Mouse (Mus musculus) midbrain, embryonic 13.5 days (tissue): ENCODE measurements around the gene Selenom. TPM values are rescaled to one million over a fixed set of nuclear protein-coding genes. Genes with fewer than 3 reads are reported as not detected.

ENCODE experiments used
- ATAC-seq: fragments of 200-750 bp; cut with Nextera tagmentation; 2 replicates; pipeline ENCODE4 v1.8.0; 2017; ENCODE audit warnings: mild to moderate bottlenecking, moderate TSS enrichment, moderate library complexity
- H3K27ac ChIP-seq: fragments of 300-500 bp; sonication (generic); 2 replicates; pipeline ENCODE4 v1.5.1; 2015; ENCODE audit warnings: inconsistent platforms, mild to moderate bottlenecking, moderate library complexity
- H3K27me3 ChIP-seq: fragments of 300-500 bp; sonication (generic); 2 replicates; pipeline ENCODE4 v1.6.1; 2015; ENCODE audit warnings: mild to moderate bottlenecking, inconsistent platforms
- H3K36me3 ChIP-seq: fragments of 300-500 bp; sonication (generic); 2 replicates; pipeline ENCODE4 v1.6.1; 2015; ENCODE audit warnings: mild to moderate bottlenecking, inconsistent platforms
- H3K4me1 ChIP-seq: fragments of 300-500 bp; sonication (generic); replicated peaks from 2 replicates; pipeline ENCODE4 v1.6.1; 2015; ENCODE audit warnings: inconsistent platforms
- H3K4me2 ChIP-seq: fragments of 300-500 bp; sonication (generic); replicated peaks from 2 replicates; pipeline ENCODE4 v1.6.1; 2015; ENCODE audit warnings: moderate library complexity, mild to moderate bottlenecking, inconsistent platforms
- H3K4me3 ChIP-seq: fragments of 300-500 bp; sonication (generic); replicated peaks from 2 replicates; pipeline ENCODE4 v1.5.1; 2015; ENCODE audit warnings: mild to moderate bottlenecking, inconsistent platforms
- H3K9ac ChIP-seq: fragments of 300-500 bp; sonication (generic); replicated peaks from 2 replicates; pipeline ENCODE4 v1.6.1; 2015; ENCODE audit warnings: mild to moderate bottlenecking, inconsistent platforms
- H3K9me3 ChIP-seq: fragments of 300-500 bp; sonication (generic); 2 replicates; pipeline ENCODE4 v1.6.1; 2016; ENCODE audit warnings: mild to moderate bottlenecking, inconsistent platforms
- WGBS: fragments of 180-500 bp; shearing (Covaris S2); methylation state at CpG from one replicate; pipeline ENCODE4 v1.1.7; 2015; 5-methylcytosine and 5-hydroxymethylcytosine counted together
- polyA plus RNA-seq: library from polyadenylated mRNA; unstranded; fragments of >200 nt; fragmentation: Nextera tagmentation; extraction: Ambion mirVana; gene quantifications from 2 replicates; pipeline ENCODE4 v1.2.1, GENCODE M21; 2015

Selenom gene
- polyA plus RNA-seq: 30.3 and 32.0 TPM in 2 replicates

- Histone ChIP-seq H3K9ac (peak within 1 kb of the TSS; percentile 65; the same call in 1 of the 2 replicates), H3K4me3 (peak within 1 kb of the TSS; percentile 47), H3K4me2 (peak within 1 kb of the TSS; percentile 67), H3K9me3 (no peaks in the 10 kb centered on the region), H3K27me3 (peaks cover 39% of the 10 kb centered on the region), H3K27ac (no peak within 1 kb of the TSS), H3K36me3 (no peaks in the 10 kb centered on the region), H3K4me1 (peaks cover 33% of the 10 kb centered on the region)
- ATAC-seq: peak; percentile 83
- under 1% methylated on average over 26 of the region's 26 CpGs for WGBS
Observed at GRCm38 (mm10) chr11:3514529-3515054, at the start of gene Selenom. Gene Selenom (plus strand): TSS chr11:3514684.

- Histone ChIP-seq H3K27me3 (no peaks in the 10 kb centered on the region), H3K9ac (no peak overlapping the region), H3K27ac (no peak overlapping the region), H3K4me3 (no peak overlapping the region), H3K9me3 (no peaks in the 10 kb centered on the region), H3K4me1 (no peaks in the 10 kb centered on the region), H3K36me3 (no peaks in the 10 kb centered on the region), H3K4me2 (no peak overlapping the region)
- 31% methylated on average over 11 of the region's 11 CpGs for WGBS
- no peak for ATAC-seq
Observed at GRCm38 (mm10) chr11:3471448-3471850, 43.0 kb upstream of the Selenom start.

- ATAC-seq: peak; percentile 80
- Histone ChIP-seq H3K9me3 (no peaks in the 10 kb centered on the region), H3K4me1 (no peaks in the 10 kb centered on the region), H3K27ac (no peak overlapping the region), H3K4me2 (no peak overlapping the region), H3K4me3 (no peak overlapping the region), H3K9ac (no peak overlapping the region), H3K36me3 (no peaks in the 10 kb centered on the region), H3K27me3 (no peaks in the 10 kb centered on the region)
- 32% methylated on average over 1 of the region's 1 CpGs for WGBS
Observed at GRCm38 (mm10) chr11:3472484-3472883, 42.0 kb upstream of the Selenom start.

- Histone ChIP-seq H3K27ac (no peak overlapping the region), H3K36me3 (no peaks in the 10 kb centered on the region), H3K4me3 (no peak overlapping the region), H3K4me2 (no peak overlapping the region), H3K9ac (no peak overlapping the region), H3K4me1 (no peaks in the 10 kb centered on the region), H3K27me3 (no peaks in the 10 kb centered on the region), H3K9me3 (no peaks in the 10 kb centered on the region)
- ATAC-seq: no peak
- whole genome bisulfite sequencing: 90% methylated on average over 7 of the region's 7 CpGs
Observed at GRCm38 (mm10) chr11:3474480-3475115, 39.9 kb upstream of the Selenom start.

- Histone ChIP-seq H3K27ac (no peak overlapping the region), H3K4me1 (no peaks in the 10 kb centered on the region)
Observed at GRCm38 (mm10) chr11:3475489-3475888, 39.0 kb upstream of the Selenom start.

GRCm38 (mm10) chr11:3483980-3484642, 30.4 kb upstream of the Selenom start:
- 67% methylated on average over 11 of the region's 11 CpGs for WGBS
- H3K27ac ChIP-seq: no peak overlapping the region

More at GRCm38 (mm10) chr11:3475489-3475888, 39.0 kb upstream of the Selenom start:
- no peaks in the 10 kb centered on the region for H3K27me3 ChIP-seq
- no peaks in the 10 kb centered on the region for H3K9me3 ChIP-seq
- H3K4me2 ChIP-seq: no peak overlapping the region
- no peak overlapping the region for H3K4me3 ChIP-seq
- H3K9ac ChIP-seq: no peak overlapping the region
- H3K36me3 ChIP-seq: no peaks in the 10 kb centered on the region
- no peak for ATAC-seq

GRCm38 (mm10) chr11:3486349-3486748, 28.1 kb upstream of the Selenom start:
- H3K4me3 ChIP-seq: no peak overlapping the region
- WGBS: 80% methylated on average over 7 of the region's 7 CpGs

More at GRCm38 (mm10) chr11:3483980-3484642, 30.4 kb upstream of the Selenom start:
- Histone ChIP-seq H3K27me3 (no peaks in the 10 kb centered on the region), H3K4me2 (no peak overlapping the region), H3K36me3 (no peaks in the 10 kb centered on the region), H3K9me3 (no peaks in the 10 kb centered on the region), H3K4me1 (no peaks in the 10 kb centered on the region), H3K4me3 (no peak overlapping the region), H3K9ac (no peak overlapping the region)
- ATAC-seq: no peak

GRCm38 (mm10) chr11:3487952-3488570, 26.4 kb upstream of the Selenom start, which contains the start of gene Pla2g3:
Gene Pla2g3 (plus strand): TSS chr11:3488284.
- H3K4me2 ChIP-seq: no peak within 1 kb of the TSS
- ATAC-seq: no peak

More at GRCm38 (mm10) chr11:3486349-3486748, 28.1 kb upstream of the Selenom start:
- ATAC-seq: no peak
- no peak overlapping the region for H3K9ac ChIP-seq
- H3K4me2 ChIP-seq: no peak overlapping the region
- H3K27me3 ChIP-seq: no peaks in the 10 kb centered on the region
- no peaks in the 10 kb centered on the region for H3K4me1 ChIP-seq
- no peaks in the 10 kb centered on the region for H3K36me3 ChIP-seq
- no peak overlapping the region for H3K27ac ChIP-seq
- H3K9me3 ChIP-seq: no peaks in the 10 kb centered on the region

GRCm38 (mm10) chr11:3489036-3489435, 25.4 kb upstream of the Selenom start:
- Histone ChIP-seq H3K36me3 (no peaks in the 10 kb centered on the region), H3K9ac (no peak overlapping the region), H3K4me1 (no peaks in the 10 kb centered on the region), H3K27me3 (no peaks in the 10 kb centered on the region), H3K9me3 (no peaks in the 10 kb centered on the region), H3K4me2 (no peak overlapping the region), H3K27ac (no peak overlapping the region), H3K4me3 (no peak overlapping the region)
- WGBS: 82% methylated on average over 5 of the region's 5 CpGs
- no peak for ATAC-seq

More at GRCm38 (mm10) chr11:3487952-3488570, 26.4 kb upstream of the Selenom start, which contains the start of gene Pla2g3:
- Histone ChIP-seq H3K9me3 (no peaks in the 10 kb centered on the region), H3K27me3 (no peaks in the 10 kb centered on the region), H3K4me3 (no peak within 1 kb of the TSS), H3K9ac (no peak within 1 kb of the TSS), H3K27ac (no peak within 1 kb of the TSS), H3K36me3 (no peaks in the 10 kb centered on the region), H3K4me1 (no peaks in the 10 kb centered on the region)
- 34% methylated on average over 11 of the region's 11 CpGs for WGBS

- Histone ChIP-seq H3K4me2 (no peak overlapping the region), H3K36me3 (no peaks in the 10 kb centered on the region), H3K4me3 (no peak overlapping the region), H3K27me3 (no peaks in the 10 kb centered on the region), H3K9me3 (no peaks in the 10 kb centered on the region), H3K27ac (no peak overlapping the region), H3K4me1 (no peaks in the 10 kb centered on the region), H3K9ac (no peak overlapping the region)
- 75% methylated on average over 4 of the region's 4 CpGs for WGBS
- ATAC-seq: no peak
Observed at GRCm38 (mm10) chr11:3492748-3493147, 21.7 kb upstream of the Selenom start.

- Histone ChIP-seq H3K9ac (no peak overlapping the region), H3K9me3 (no peaks in the 10 kb centered on the region)
Observed at GRCm38 (mm10) chr11:3494857-3495256, 19.6 kb upstream of the Selenom start.

GRCm38 (mm10) chr11:3495496-3495895, 19.0 kb upstream of the Selenom start:
- H3K4me3 ChIP-seq: no peak overlapping the region
- no peak overlapping the region for H3K4me2 ChIP-seq
- H3K36me3 ChIP-seq: no peaks in the 10 kb centered on the region
- H3K9ac ChIP-seq: no peak overlapping the region
- ATAC-seq: no peak
- WGBS: 90% methylated on average over 14 of the region's 14 CpGs
- H3K4me1 ChIP-seq: no peaks in the 10 kb centered on the region
- no peaks in the 10 kb centered on the region for H3K9me3 ChIP-seq
- H3K27me3 ChIP-seq: no peaks in the 10 kb centered on the region
- no peak overlapping the region for H3K27ac ChIP-seq

More at GRCm38 (mm10) chr11:3494857-3495256, 19.6 kb upstream of the Selenom start:
- no peak overlapping the region for H3K4me3 ChIP-seq
- WGBS: 89% methylated on average over 17 of the region's 17 CpGs
- no peak for ATAC-seq
- no peak overlapping the region for H3K27ac ChIP-seq
- no peaks in the 10 kb centered on the region for H3K4me1 ChIP-seq
- H3K36me3 ChIP-seq: no peaks in the 10 kb centered on the region
- no peaks in the 10 kb centered on the region for H3K27me3 ChIP-seq
- H3K4me2 ChIP-seq: no peak overlapping the region
